Mouse (Mus musculus) gastrocnemius, postnatal 10 days (tissue): ENCODE data around the gene Aff1. TPM values are rescaled to one million over a fixed set of nuclear protein-coding genes. Genes with fewer than 3 reads are reported as not detected.

ENCODE experiments used
- total RNA-seq, 2 experiments: library from RNA; stranded (reverse); gene quantifications; 2 replicates each; pipeline ENCODE4 v1.2.3; 2021

Aff1 gene
- total RNA-seq, 2 experiments from 2014 or later, result 30.0 to 31.5 TPM

Other genes with a start within 250 kb of the Aff1 start
- gene Slc10a6, start 63.0 kb upstream of the Aff1 start, total RNA-seq, result 1 to 10 TPM in 1 of 2 experiments, under 1 TPM in 1; 0.25 to 1.4 TPM
- under 1 TPM in 1 of 2 experiments, not detected in 1; 0.29 TPM for gene 1700016H13Rik, start 36.4 kb upstream of the Aff1 start, total RNA-seq
- gene Klhl8, start 218.9 kb downstream of the Aff1 start, total RNA-seq, result 10 to 100 TPM; 19.3 to 20.2 TPM